Mouse (Mus musculus) thymus, adult 2 months (tissue): ENCODE results near the gene Mxd3.

Experiments used
- CTCF ChIP-seq: fragments of 200-500 bp; IDR thresholded peaks from 2 replicates; pipeline ENCODE4 v1.5.1; 2012; ENCODE audit warnings: mild to moderate bottlenecking, control low read depth, low read length, moderate library complexity, borderline replicate concordance; ENCODE audit not compliant: control insufficient read depth, poor library complexity, insufficient read depth; ENCODE audit errors: extremely low read depth
- POLR2A ChIP-seq: fragments of 200-500 bp; IDR thresholded peaks from 2 replicates; pipeline ENCODE4 v1.6.1; 2012; ENCODE audit warnings: mild to moderate bottlenecking, low read length, control low read depth, moderate library complexity; ENCODE audit not compliant: control insufficient read depth, poor library complexity, insufficient read depth; ENCODE audit errors: extremely low read depth

GRCm38 (mm10) chr13:55313051-55313450 is 16.6 kb downstream of the Mxd3 start:
- TF ChIP-seq CTCF (no peak), POLR2A (no peak)
